Mouse (Mus musculus) ES-Bruce4 (cell line): ENCODE measurements around the gene Mlxip. TPM values are rescaled to one million over a fixed set of nuclear protein-coding genes. Genes with fewer than 3 reads are reported as not detected.

Experiments
- H3K27ac ChIP-seq: 2 replicates; pipeline ENCODE4 v1.5.1; 2012; ENCODE audit warnings: low read length, inconsistent platforms; ENCODE audit not compliant: insufficient read depth
- H3K27me3 ChIP-seq: 2 replicates; pipeline ENCODE4 v1.6.1; 2012; ENCODE audit warnings: mild to moderate bottlenecking, low read length, inconsistent platforms; ENCODE audit not compliant: control insufficient read depth, poor library complexity, insufficient read depth, severe bottlenecking
- H3K36me3 ChIP-seq: 2 replicates; pipeline ENCODE4 v1.6.1; 2012; ENCODE audit warnings: inconsistent platforms, mild to moderate bottlenecking, low read length, moderate library complexity; ENCODE audit not compliant: control insufficient read depth, poor library complexity, insufficient read depth, severe bottlenecking
- H3K4me1 ChIP-seq: one replicate; pipeline ENCODE4 v1.8.1; 2011; ENCODE audit warnings: low read length; ENCODE audit not compliant: control insufficient read depth, insufficient read depth
- H3K4me3 ChIP-seq: 2 replicates; pipeline ENCODE4 v1.5.1; 2011; ENCODE audit warnings: low read depth, mild to moderate bottlenecking, low read length
- H3K9ac ChIP-seq: 2 replicates; pipeline ENCODE4 v1.6.1; 2012; ENCODE audit warnings: low read depth, mild to moderate bottlenecking, inconsistent platforms; ENCODE audit not compliant: poor library complexity, severe bottlenecking
- H3K9me3 ChIP-seq: replicated peaks from 2 replicates; pipeline ENCODE4 v1.6.1; 2012; ENCODE audit warnings: mild to moderate bottlenecking, low read length, inconsistent platforms; ENCODE audit not compliant: control insufficient read depth, poor library complexity, insufficient read depth, severe bottlenecking
- CTCF ChIP-seq: IDR thresholded peaks from one replicate; pipeline ENCODE4 v1.8.1; 2011; ENCODE audit warnings: low read depth, low read length
- EP300 ChIP-seq: IDR thresholded peaks from 2 replicates; pipeline ENCODE4 v1.6.1; 2011; ENCODE audit warnings: low read depth, low read length; ENCODE audit not compliant: insufficient read depth
- POLR2A ChIP-seq: IDR thresholded peaks from one replicate; pipeline ENCODE4 v1.8.1; 2011; ENCODE audit warnings: low read length; ENCODE audit not compliant: insufficient read depth
- polyA plus RNA-seq: library from polyadenylated mRNA; stranded (reverse); fragments of >200 nt; gene quantifications from 2 replicates; pipeline ENCODE4 v1.2.4, GENCODE M21; 2011; ENCODE audit warnings: low read depth; ENCODE audit not compliant: missing spikeins, insufficient read depth, insufficient read length

Mlxip gene
- polyA plus RNA-seq, 1 experiment = 22.5 TPM

- Histone ChIP-seq H3K4me1 (no peaks in the 10 kb centered on the region), H3K27me3 (no peaks in the 10 kb centered on the region), H3K9me3 (no peaks in the 10 kb centered on the region), H3K36me3 (no peaks in the 10 kb centered on the region), H3K4me3 (no peak overlapping the region), H3K9ac (no peak overlapping the region), H3K27ac (no peak overlapping the region)
- TF ChIP-seq CTCF (peak; percentile 68), EP300 (no peak)
Observed at GRCm38 (mm10) chr5:123439941-123440340, 45.3 kb downstream of the Mlxip start.

- H3K27ac ChIP-seq = no peak overlapping the region
- H3K4me1 ChIP-seq = no peaks in the 10 kb centered on the region
- H3K27me3 ChIP-seq = no peaks in the 10 kb centered on the region
- no peaks in the 10 kb centered on the region for H3K36me3 ChIP-seq
- no peak overlapping the region for H3K4me3 ChIP-seq
- TF ChIP-seq EP300 = no peak
- H3K9me3 ChIP-seq = no peaks in the 10 kb centered on the region
- no peak overlapping the region for H3K9ac ChIP-seq
Observed at GRCm38 (mm10) chr5:123440664-123441063, 46.1 kb downstream of the Mlxip start.

DNA sequence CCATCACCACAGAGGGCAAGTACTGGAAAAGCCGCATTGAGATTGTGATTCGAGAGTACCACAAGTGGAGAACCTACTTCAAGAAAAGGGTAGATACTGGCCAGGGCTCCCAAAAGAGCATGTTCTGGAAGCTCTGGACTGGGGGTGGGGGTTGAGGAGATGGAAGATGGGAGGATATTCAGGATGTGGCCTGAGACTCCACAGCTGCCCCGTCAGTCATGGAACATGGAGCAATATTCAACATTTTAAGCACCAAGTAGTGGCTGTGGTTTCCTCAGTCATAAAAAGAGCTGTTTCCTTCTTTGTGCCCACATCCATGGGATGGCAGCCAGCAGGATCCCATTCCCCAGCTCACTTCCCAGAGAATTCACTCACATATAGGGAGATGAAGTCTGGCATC lies 47.7 kb downstream of the Mlxip start:
- TF ChIP-seq CTCF = no peak
- TF ChIP-seq POLR2A = no peak
- TF ChIP-seq EP300 = no peak
- H3K27ac ChIP-seq = no peak overlapping the region
- H3K9me3 ChIP-seq = no peaks in the 10 kb centered on the region
- H3K9ac ChIP-seq = no peak overlapping the region
- H3K36me3 ChIP-seq = no peaks in the 10 kb centered on the region
- H3K4me3 ChIP-seq = no peak overlapping the region
- no peaks in the 10 kb centered on the region for H3K4me1 ChIP-seq
- no peaks in the 10 kb centered on the region for H3K27me3 ChIP-seq

DNA sequence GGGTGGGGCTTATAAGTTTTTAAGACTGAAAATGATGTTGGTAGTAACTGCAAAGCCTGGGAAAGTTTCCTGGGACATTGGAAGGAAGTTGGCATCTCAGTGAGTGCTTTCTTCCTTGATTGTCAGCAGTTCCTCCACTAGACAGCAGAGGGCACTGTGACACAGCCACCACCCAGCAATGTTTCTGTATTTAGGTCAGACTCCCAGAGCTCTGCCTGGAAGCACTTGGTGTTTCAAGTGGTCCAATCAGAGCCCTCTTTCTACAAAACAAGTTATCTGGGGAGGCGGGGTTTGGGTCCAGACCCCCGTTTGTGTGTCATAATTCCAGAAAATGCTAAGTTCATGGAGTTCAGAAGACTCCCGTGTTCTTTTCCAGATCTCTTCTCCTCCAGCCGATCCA lies 49.5 kb downstream of the Mlxip start:
- Histone ChIP-seq H3K27ac (no peak overlapping the region), H3K36me3 (no peaks in the 10 kb centered on the region)
- TF ChIP-seq POLR2A (no peak), CTCF (peak; percentile 84)

GRCm38 (mm10) chr5:123444849-123445334 lies 50.3 kb downstream of the Mlxip start:
- Histone ChIP-seq H3K27me3 (no peaks in the 10 kb centered on the region), H3K4me1 (no peaks in the 10 kb centered on the region), H3K36me3 (no peaks in the 10 kb centered on the region), H3K9me3 (no peaks in the 10 kb centered on the region), H3K4me3 (no peak overlapping the region), H3K27ac (no peak overlapping the region), H3K9ac (no peak overlapping the region)
- TF ChIP-seq CTCF = no peak
- TF ChIP-seq EP300 = no peak
- TF ChIP-seq POLR2A = no peak

More for the DNA sequence above, 49.5 kb downstream of the Mlxip start:
- Histone ChIP-seq H3K4me1 (no peaks in the 10 kb centered on the region), H3K27me3 (no peaks in the 10 kb centered on the region), H3K9ac (no peak overlapping the region), H3K9me3 (no peaks in the 10 kb centered on the region), H3K4me3 (no peak overlapping the region)

DNA sequence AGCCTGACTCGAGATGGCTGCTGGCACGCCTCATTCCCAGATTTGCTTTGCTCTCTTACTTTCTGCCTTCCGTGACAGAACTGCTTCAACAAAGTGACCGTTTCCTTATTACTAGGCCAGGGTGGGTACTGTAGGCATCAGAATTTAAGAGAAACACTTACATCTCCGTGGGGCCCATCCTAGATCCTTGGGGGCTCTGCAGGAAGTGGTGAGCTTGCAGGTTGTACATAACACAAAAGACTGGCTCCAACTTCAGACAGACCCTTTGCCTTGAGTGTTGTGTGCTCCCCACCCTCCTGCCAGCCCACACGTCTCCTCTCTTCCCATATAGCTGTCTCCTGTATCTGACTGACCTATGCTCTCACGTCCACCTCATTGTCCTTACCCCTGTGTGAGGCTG lies 57.3 kb downstream of the Mlxip start:
- Histone ChIP-seq H3K36me3 (no peaks in the 10 kb centered on the region; the same call in 1 of the 2 replicates), H3K4me3 (no peak overlapping the region), H3K9ac (no peak overlapping the region), H3K9me3 (no peaks in the 10 kb centered on the region), H3K27me3 (no peaks in the 10 kb centered on the region), H3K27ac (no peak overlapping the region), H3K4me1 (no peaks in the 10 kb centered on the region)
- no peak for TF ChIP-seq EP300
